In the genomic region with DNA sequence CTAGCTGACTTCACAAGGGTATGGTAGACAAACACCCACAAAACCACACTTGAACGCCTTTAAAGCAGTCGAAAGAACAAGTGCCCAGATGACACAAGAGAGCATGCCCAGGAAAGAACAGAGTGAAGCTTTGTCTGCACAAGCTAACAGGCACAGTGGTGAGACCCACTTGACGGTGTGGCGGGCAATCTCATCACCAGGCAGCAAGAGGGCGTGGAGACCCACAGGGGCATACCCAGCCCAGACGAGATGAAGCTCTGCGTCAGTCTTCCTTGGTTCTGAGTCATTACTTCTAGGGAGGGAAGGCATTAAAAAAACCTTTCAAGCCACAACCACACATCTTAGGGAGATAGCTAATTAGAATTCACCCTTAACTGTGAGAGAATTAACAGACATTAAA, we compare ENCODE assay signal across 17 mouse cellular contexts.
DNase-seq lines count a peak whose midpoint lies in the region; ATAC-seq and TF ChIP-seq lines count a peak whose summit lies in the region.
"Had no signal": no experiment of that assay in that cellular context is flagged by ENCODE, and none has a peak within 500 bp of the region (broad histone marks: within the 10 kb centered on the region; RNA-seq: fewer than 3 reads in every experiment).

No protein-coding gene starts in this region.

- TF ChIP-seq POLR2A in kidney, adult 2 months (IDR thresholded peaks at IDR 0.05; ENCODE audit: low read depth, low read length) = no peak

- H3K4me3 ChIP-seq in kidney, postnatal 0 days (replicated peaks; ENCODE audit: low read depth, low read length) = no peak overlapping the region
- H3K4me3 ChIP-seq in kidney, adult 2 months (ENCODE audit: insufficient read depth, low read depth, low read length) = no peak overlapping the region
- H3K4me3 ChIP-seq in heart, embryonic 12.5 days = no peak overlapping the region
- H3K4me3 ChIP-seq: heart, embryonic 10.5 days; limb, embryonic 15.5 days; liver, embryonic 15.5 days; midbrain, embryonic 12.5 days had no signal

- no peak for DNase-seq in frontal cortex, postnatal 36 days (ENCODE audit: low spot score in 2 of 2)
- DNase-seq in kidney, postnatal 0 days (ENCODE audit: low spot score) = peak; percentile 62
- DNase-seq in kidney, adult 2 months = no peak
- DNase-seq in CD4-positive helper T cell, adult 2 months (ENCODE audit: low read depth, low spot score) = peak; percentile 19
- peak; percentile 6 for DNase-seq in induced T-regulatory cell, adult 2 months (ENCODE audit: low read depth)
- DNase-seq in urinary bladder, adult 18-20 months (ENCODE audit: low spot score in 2 of 2) = no peak
- DNase-seq: adrenal gland, adult 2 months; cerebellum, adult 9-11 months; heart, postnatal 14 days; kidney, postnatal 10 days had no signal

- WGBS in kidney, postnatal 0 days = 49% methylated on average over 7 of the region's 7 CpGs
- 82% methylated on average over 7 of the region's 7 CpGs for WGBS in kidney, adult 2 months
- WGBS in heart, embryonic 12.5 days = 64% methylated on average over 7 of the region's 7 CpGs

- no peak overlapping the region for H3K9ac ChIP-seq in kidney, postnatal 0 days (ENCODE audit: low read depth, low read length)
- H3K9ac ChIP-seq in heart, embryonic 12.5 days = no peak overlapping the region
- H3K9ac ChIP-seq: limb, embryonic 15.5 days; liver, embryonic 15.5 days; midbrain, embryonic 12.5 days had no signal

- 0 out of 2 replicates have a peak, but pooled peaks have one; percentile 13 for ATAC-seq in frontal cortex, adult (ENCODE audit: low TSS enrichment)
- ATAC-seq in kidney, postnatal 0 days (replicated peaks; ENCODE audit: low FRiP score, low read depth) = peak; percentile 65; the same call in 1 of the 2 replicates
- ATAC-seq in heart, embryonic 12.5 days (ENCODE audit: insufficient number of reproducible peaks, low FRiP score) = no peak
- ATAC-seq: forebrain, embryonic 14.5 days had no signal

- H3K4me1 ChIP-seq in kidney, postnatal 0 days (replicated peaks; ENCODE audit: insufficient read depth, low read length) = peaks cover 6% of the 10 kb centered on the region; the same call in 1 of the 2 replicates
- peaks cover 8% of the 10 kb centered on the region for H3K4me1 ChIP-seq in kidney, adult 2 months (ENCODE audit: control insufficient read depth, insufficient read depth, low read length)
- 0 out of 2 replicates have a peak, but pooled peaks cover 3% of the 10 kb centered on the region for H3K4me1 ChIP-seq in heart, embryonic 12.5 days (replicated peaks)
- H3K4me1 ChIP-seq: limb, embryonic 15.5 days had no signal

- H3K27me3 ChIP-seq in kidney, postnatal 0 days (ENCODE audit: insufficient read depth, low read length) = no peaks in the 10 kb centered on the region
- H3K27me3 ChIP-seq in kidney, adult 2 months (replicated peaks; ENCODE audit: control insufficient read depth, insufficient read depth, low read length) = no peaks in the 10 kb centered on the region
- no peaks in the 10 kb centered on the region for H3K27me3 ChIP-seq in heart, embryonic 12.5 days (replicated peaks)
- H3K27me3 ChIP-seq: limb, embryonic 15.5 days; liver, embryonic 15.5 days; midbrain, embryonic 12.5 days had no signal

- H3K4me2 ChIP-seq in kidney, postnatal 0 days (ENCODE audit: low read length) = no peak overlapping the region
- no peak overlapping the region for H3K4me2 ChIP-seq in heart, embryonic 12.5 days
- H3K4me2 ChIP-seq: limb, embryonic 15.5 days; liver, embryonic 15.5 days; midbrain, embryonic 12.5 days had no signal

- H3K36me3 ChIP-seq in kidney, postnatal 0 days (ENCODE audit: insufficient read depth, low read length) = no peaks in the 10 kb centered on the region
- no peaks in the 10 kb centered on the region for H3K36me3 ChIP-seq in kidney, adult 2 months (ENCODE audit: control insufficient read depth, insufficient read depth, low read length)
- peaks cover 6% of the 10 kb centered on the region; the same call in 1 of the 2 replicates for H3K36me3 ChIP-seq in heart, embryonic 12.5 days
- H3K36me3 ChIP-seq: limb, embryonic 15.5 days; midbrain, embryonic 12.5 days had no signal

- no peak overlapping the region for H3K27ac ChIP-seq in kidney, postnatal 0 days
- H3K27ac ChIP-seq in kidney, adult 2 months (ENCODE audit: insufficient read depth, low read depth, low read length) = no peak overlapping the region
- no peak overlapping the region for H3K27ac ChIP-seq in heart, embryonic 12.5 days (ENCODE audit: poor library complexity, severe bottlenecking)
- H3K27ac ChIP-seq: heart, embryonic 10.5 days; limb, embryonic 15.5 days; liver, embryonic 15.5 days; midbrain, embryonic 12.5 days had no signal

- TF ChIP-seq CTCF in kidney, postnatal 0 days (IDR thresholded peaks at IDR 0.05; ENCODE audit: low read depth) = no peak
- TF ChIP-seq CTCF in kidney, adult 2 months (conservative IDR thresholded peaks at IDR 0.05; ENCODE audit: insufficient read depth, insufficient read length, low read depth, low read length) = no peak

- no peaks in the 10 kb centered on the region for H3K9me3 ChIP-seq in kidney, postnatal 0 days (replicated peaks; ENCODE audit: low read length)
- H3K9me3 ChIP-seq in heart, embryonic 12.5 days (replicated peaks) = no peaks in the 10 kb centered on the region
- H3K9me3 ChIP-seq: heart, embryonic 10.5 days; limb, embryonic 15.5 days; liver, embryonic 15.5 days; midbrain, embryonic 12.5 days had no signal

Comparison
In these comparisons a context has a peak if more than half of its experiments do, and no peak if none do; other contexts are left out.
1. DNase-seq: peak in kidney, postnatal 0 days (single experiment), CD4-positive helper T cell, adult 2 months (single experiment) and induced T-regulatory cell, adult 2 months (single experiment); none in frontal cortex, postnatal 36 days (0 of 2), kidney, adult 2 months (single experiment) and urinary bladder, adult 18-20 months (0 of 2).